Mouse (Mus musculus) lung, postnatal 0 days (tissue): ENCODE results near the gene Usp13.

ENCODE experiments used
- CTCF ChIP-seq: IDR thresholded peaks from 2 replicates; pipeline ENCODE4 v1.5.1; 2016; ENCODE audit warnings: antibody characterized with exemption, mild to moderate bottlenecking
- EP300 ChIP-seq: IDR thresholded peaks from 2 replicates; pipeline ENCODE4 v1.6.1; 2016; ENCODE audit warnings: antibody characterized with exemption, mild to moderate bottlenecking, control low read depth

GRCm38 (mm10) chr3:32961494-32961893, 144.1 kb downstream of the Usp13 start:
- TF ChIP-seq EP300 (no peak), CTCF (no peak)
